Mouse (Mus musculus) fibroblast of lung, adult 2 months (primary cell): ENCODE data around the gene Rbp1.

Source experiments
- DNase-seq: peaks from one replicate; pipeline ENCODE4 v3.0.0-alpha.2; 2011; ENCODE audit warnings: low read depth

Rbp1 gene

DNA sequence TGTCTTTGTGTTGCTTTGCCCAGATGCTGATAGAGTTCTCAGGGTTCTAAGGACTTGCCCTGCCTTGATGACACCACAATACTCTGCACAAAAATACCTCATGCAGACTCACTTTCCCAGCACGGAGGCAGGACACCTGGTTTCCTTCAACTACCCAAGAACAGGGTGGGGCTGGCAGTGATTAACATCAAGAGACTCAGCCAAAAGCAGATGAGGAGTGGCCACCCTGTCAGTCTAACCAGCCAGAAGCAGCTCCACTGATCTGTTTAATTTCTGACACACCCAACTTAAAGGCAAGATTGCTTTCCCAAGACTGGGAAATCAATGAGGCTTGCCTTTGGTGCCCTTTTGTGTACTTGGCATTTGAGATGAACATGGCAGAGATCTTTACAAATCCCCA is 70.1 kb downstream of the Rbp1 start:
- DNase-seq: no peak
